Mouse (Mus musculus) c-Kit-negative CD71-positive TER-119-positive erythroid progenitor cells, embryonic 14.5 days (primary cell): Measurements from ENCODE around the gene Ptpn21.

Experiments
- DNase-seq: peaks from one replicate; pipeline ENCODE4 v3.0.0-alpha.2; 2013; ENCODE audit warnings: low read depth, low spot score

Gene Ptpn21

GRCm38 (mm10) chr12:98736951-98737800, at the start of gene Ptpn21:
Gene Ptpn21 (minus strand): TSS chr12:98737405.
- no peak for DNase-seq

GRCm38 (mm10) chr12:98784251-98784650, 47.0 kb upstream of the Ptpn21 start:
- DNase-seq, result no peak

- no peak for DNase-seq
Measured at GRCm38 (mm10) chr12:98779148-98779547, 41.9 kb upstream of the Ptpn21 start.

GRCm38 (mm10) chr12:98777509-98777908, 40.3 kb upstream of the Ptpn21 start:
- DNase-seq, result no peak

GRCm38 (mm10) chr12:98766241-98766640, 29.0 kb upstream of the Ptpn21 start:
- DNase-seq, result no peak

- no peak for DNase-seq
Measured at GRCm38 (mm10) chr12:98759700-98760099, 22.5 kb upstream of the Ptpn21 start.

GRCm38 (mm10) chr12:98757636-98758035, 20.4 kb upstream of the Ptpn21 start:
- no peak for DNase-seq

GRCm38 (mm10) chr12:98747380-98747753, 10.2 kb upstream of the Ptpn21 start:
- DNase-seq, result peak; percentile 20

- peak; percentile 81 for DNase-seq
Measured at GRCm38 (mm10) chr12:98746746-98747379, 9.7 kb upstream of the Ptpn21 start, which contains the start of gene Zc3h14. Gene Zc3h14 (plus strand): TSS chr12:98746964.

GRCm38 (mm10) chr12:98746131-98746530, 8.9 kb upstream of the Ptpn21 start:
- peak; percentile 47 for DNase-seq

- DNase-seq, result no peak
Measured at GRCm38 (mm10) chr12:98745626-98746025, 8.4 kb upstream of the Ptpn21 start.

GRCm38 (mm10) chr12:98741011-98741501, 3.9 kb upstream of the Ptpn21 start:
- DNase-seq, result no peak

- DNase-seq, result no peak
Measured at GRCm38 (mm10) chr12:98737801-98738350, 671 bp upstream of the Ptpn21 start.

- no peak for DNase-seq
Measured at GRCm38 (mm10) chr12:98734880-98735801, 2.1 kb downstream of the Ptpn21 start.

GRCm38 (mm10) chr12:98734246-98734879, 2.8 kb downstream of the Ptpn21 start:
- DNase-seq, result peak; percentile 25

GRCm38 (mm10) chr12:98733776-98734175, 3.4 kb downstream of the Ptpn21 start:
- no peak for DNase-seq

GRCm38 (mm10) chr12:98733165-98733564, 4.0 kb downstream of the Ptpn21 start:
- DNase-seq, result no peak

- no peak for DNase-seq
Measured at GRCm38 (mm10) chr12:98730682-98731081, 6.5 kb downstream of the Ptpn21 start.

- no peak for DNase-seq
Measured at GRCm38 (mm10) chr12:98727186-98727585, 10.0 kb downstream of the Ptpn21 start.

- no peak for DNase-seq
Measured at GRCm38 (mm10) chr12:98726078-98726477, 11.1 kb downstream of the Ptpn21 start.

- no peak for DNase-seq
Measured at GRCm38 (mm10) chr12:98724976-98725375, 12.2 kb downstream of the Ptpn21 start.
